Mouse (Mus musculus) limb, embryonic 15.5 days (tissue): ENCODE data around the gene Prnd. TPM values are rescaled to one million over a fixed set of nuclear protein-coding genes. Genes with fewer than 3 reads are reported as not detected.
A peak's percentile ranks its signal among the peaks of the same experiment; 100 is the strongest.

Experiments
- ATAC-seq: fragments of 200-750 bp; cut with Nextera tagmentation; 2 replicates; pipeline ENCODE4 v1.8.0; 2017; ENCODE audit warnings: low read depth, moderate TSS enrichment; ENCODE audit not compliant: insufficient number of reproducible peaks, low FRiP score, low TSS enrichment
- H3K27ac ChIP-seq: fragments of 300-500 bp; sonication (generic); 2 replicates; pipeline ENCODE4 v1.5.1; 2015; ENCODE audit warnings: moderate library complexity, mild to moderate bottlenecking, inconsistent platforms
- H3K27me3 ChIP-seq: fragments of 300-500 bp; sonication (generic); 2 replicates; pipeline ENCODE4 v1.6.1; 2015; ENCODE audit warnings: inconsistent platforms
- H3K36me3 ChIP-seq: fragments of 300-500 bp; sonication (generic); 2 replicates; pipeline ENCODE4 v1.6.1; 2015; ENCODE audit warnings: inconsistent platforms
- H3K4me1 ChIP-seq: fragments of 300-500 bp; sonication (generic); 2 replicates; pipeline ENCODE4 v1.6.1; 2015; ENCODE audit warnings: inconsistent platforms
- H3K4me2 ChIP-seq: fragments of 300-500 bp; sonication (generic); 2 replicates; pipeline ENCODE4 v1.6.1; 2015; ENCODE audit warnings: mild to moderate bottlenecking, inconsistent platforms
- H3K4me3 ChIP-seq: fragments of 300-500 bp; sonication (generic); 2 replicates; pipeline ENCODE4 v1.5.1; 2015; ENCODE audit warnings: mild to moderate bottlenecking, inconsistent platforms
- H3K9ac ChIP-seq: fragments of 300-500 bp; sonication (generic); 2 replicates; pipeline ENCODE4 v1.6.1; 2015; ENCODE audit warnings: inconsistent platforms
- H3K9me3 ChIP-seq: fragments of 300-500 bp; sonication (generic); 2 replicates; pipeline ENCODE4 v1.6.1; 2016; ENCODE audit warnings: inconsistent platforms
- WGBS: fragments of 180-500 bp; shearing (Covaris S2); methylation state at CpG from one replicate; pipeline ENCODE4 v1.1.7; 2015; 5-methylcytosine and 5-hydroxymethylcytosine counted together
- polyA plus RNA-seq: library from polyadenylated mRNA; unstranded; fragments of >200 nt; fragmentation: Nextera tagmentation; extraction: Ambion mirVana; gene quantifications from 2 replicates; pipeline ENCODE4 v1.2.1, GENCODE M21; 2015

Prnd gene
- 49.7 and 54.0 TPM in 2 replicates for polyA plus RNA-seq

DNA sequence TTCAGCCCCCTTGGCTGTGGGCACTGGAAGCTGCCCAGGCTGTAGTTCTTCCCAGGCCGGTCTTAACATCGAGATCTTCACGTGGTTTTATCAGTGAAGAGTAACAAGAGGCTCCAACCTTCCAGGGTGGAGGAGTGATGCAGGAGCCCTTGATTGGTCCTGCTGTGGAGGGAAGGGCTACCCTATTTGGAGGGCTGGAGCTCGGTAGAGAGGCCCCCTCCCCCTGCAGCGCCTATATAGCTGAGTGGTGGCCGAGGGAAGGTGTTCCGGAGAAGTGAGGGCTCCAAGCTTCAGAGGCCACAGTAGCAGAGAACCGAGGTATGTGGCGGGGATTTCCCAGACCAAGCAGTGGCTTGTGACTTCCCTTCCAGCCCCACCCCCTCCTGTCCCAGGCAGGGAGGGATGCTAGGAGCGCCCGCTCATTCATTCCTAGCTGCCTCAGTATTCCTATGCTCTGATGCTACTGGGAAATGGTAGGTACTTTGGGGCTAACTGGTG, at the start of gene Prnd:
Gene Prnd, plus strand, starts transcription at position 264 of the 498 bp plus-strand sequence.
- Histone ChIP-seq H3K36me3 (no peaks in the 10 kb centered on the region), H3K27me3 (peaks cover 39% of the 10 kb centered on the region), H3K27ac (no peak within 1 kb of the TSS), H3K4me2 (0 out of 2 replicates have a peak within 1 kb of the TSS, but pooled peaks have one; percentile 7), H3K9ac (no peak within 1 kb of the TSS), H3K9me3 (no peaks in the 10 kb centered on the region), H3K4me1 (peaks cover 25% of the 10 kb centered on the region), H3K4me3 (no peak within 1 kb of the TSS)
- 9% methylated on average over 11 of the region's 11 CpGs for WGBS
- no peak for ATAC-seq

DNA sequence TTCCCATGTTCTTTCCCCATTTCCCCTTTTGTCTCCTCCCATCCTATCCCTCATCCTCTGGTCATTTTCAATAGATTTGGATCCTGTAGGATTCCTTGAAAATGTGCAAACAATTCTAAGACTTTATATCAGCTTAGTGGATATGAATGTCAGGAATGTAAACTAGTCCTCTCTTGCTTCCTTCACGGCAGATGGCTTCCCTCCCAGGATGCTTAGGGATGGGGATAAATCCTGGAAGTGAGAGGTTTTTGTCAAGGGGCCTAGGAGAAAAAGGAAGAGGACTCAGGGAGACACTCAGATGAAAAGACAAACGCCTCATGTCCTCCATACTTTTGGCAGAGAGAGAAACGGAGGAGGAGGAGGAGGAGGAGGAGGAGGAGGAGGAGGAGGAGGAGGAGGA, 48.2 kb upstream of the Prnd start:
- H3K27ac ChIP-seq = no peak overlapping the region
- WGBS = 25% methylated on average over 1 of the region's 3 CpGs
- no peak overlapping the region for H3K9ac ChIP-seq
- no peak overlapping the region for H3K4me2 ChIP-seq
- no peaks in the 10 kb centered on the region for H3K27me3 ChIP-seq
- H3K36me3 ChIP-seq = no peaks in the 10 kb centered on the region
- ATAC-seq = no peak
- peaks cover 4% of the 10 kb centered on the region; the same call in 1 of the 2 replicates for H3K4me1 ChIP-seq
- H3K4me3 ChIP-seq = no peak overlapping the region
- H3K9me3 ChIP-seq = no peaks in the 10 kb centered on the region

DNA sequence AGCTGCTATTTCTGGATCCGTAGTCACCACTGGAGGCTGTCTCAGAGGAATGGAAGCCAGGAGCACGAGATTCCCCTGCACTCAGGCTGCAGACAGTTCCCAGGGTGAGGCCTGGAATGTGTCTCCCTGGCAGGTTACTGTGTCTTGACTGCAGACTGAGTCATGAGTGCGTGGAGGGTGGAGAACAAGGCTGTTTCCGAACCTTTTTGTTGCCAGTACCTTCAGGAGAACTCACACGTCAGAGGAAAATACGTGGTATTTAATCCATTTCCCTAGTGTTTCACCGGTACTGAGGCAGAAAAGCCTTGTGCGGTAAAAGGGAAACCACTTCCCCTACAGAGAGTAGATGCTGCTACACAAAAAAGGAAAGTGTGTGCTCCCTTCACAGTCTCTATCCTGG, 47.8 kb upstream of the Prnd start:
- H3K36me3 ChIP-seq = no peaks in the 10 kb centered on the region
- H3K9ac ChIP-seq = no peak overlapping the region
- 27% methylated on average over 8 of the region's 8 CpGs for WGBS
- H3K4me1 ChIP-seq = peaks cover 4% of the 10 kb centered on the region; the same call in 1 of the 2 replicates
- no peaks in the 10 kb centered on the region for H3K27me3 ChIP-seq
- no peaks in the 10 kb centered on the region for H3K9me3 ChIP-seq
- no peak for ATAC-seq
- H3K27ac ChIP-seq = no peak overlapping the region
- no peak overlapping the region for H3K4me2 ChIP-seq
- no peak overlapping the region for H3K4me3 ChIP-seq

DNA sequence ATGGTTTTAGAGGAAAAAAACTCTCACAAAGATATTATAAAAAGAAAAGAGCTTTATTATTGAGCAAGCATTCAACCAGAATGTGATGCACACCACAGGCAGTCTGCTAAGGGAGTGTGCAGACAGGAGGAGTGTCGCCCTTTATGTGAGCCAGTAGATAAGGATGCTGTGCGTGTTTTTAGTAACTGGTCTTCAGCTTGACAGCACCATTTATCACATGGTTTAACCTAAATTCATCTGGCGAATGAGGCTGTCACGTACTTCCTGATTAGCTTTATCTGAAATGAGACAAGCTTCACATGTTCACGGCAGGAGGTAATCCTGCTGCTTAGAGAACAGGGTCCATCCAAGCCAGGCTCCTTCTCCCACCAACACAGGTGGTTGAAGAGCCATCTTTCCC, 45.6 kb upstream of the Prnd start:
- H3K36me3 ChIP-seq = no peaks in the 10 kb centered on the region
- H3K27me3 ChIP-seq = no peaks in the 10 kb centered on the region
- H3K4me3 ChIP-seq = no peak overlapping the region
- H3K4me1 ChIP-seq = peaks cover 9% of the 10 kb centered on the region; the same call in 1 of the 2 replicates
- H3K4me2 ChIP-seq = no peak overlapping the region
- H3K9ac ChIP-seq = no peak overlapping the region
- H3K27ac ChIP-seq = no peak overlapping the region
- H3K9me3 ChIP-seq = no peaks in the 10 kb centered on the region
- 68% methylated on average over 5 of the region's 5 CpGs for WGBS
- ATAC-seq = no peak

- H3K9me3 ChIP-seq = no peaks in the 10 kb centered on the region
- H3K36me3 ChIP-seq = no peaks in the 10 kb centered on the region
- H3K4me1 ChIP-seq = peaks cover 9% of the 10 kb centered on the region; the same call in 1 of the 2 replicates
- H3K27ac ChIP-seq = no peak overlapping the region
- 34% methylated on average over 6 of the region's 6 CpGs for WGBS
- H3K4me3 ChIP-seq = no peak overlapping the region
- no peak for ATAC-seq
- H3K4me2 ChIP-seq = no peak overlapping the region
- no peaks in the 10 kb centered on the region for H3K27me3 ChIP-seq
- no peak overlapping the region for H3K9ac ChIP-seq
Observed at GRCm38 (mm10) chr2:131905776-131906175, 44.9 kb upstream of the Prnd start.

DNA sequence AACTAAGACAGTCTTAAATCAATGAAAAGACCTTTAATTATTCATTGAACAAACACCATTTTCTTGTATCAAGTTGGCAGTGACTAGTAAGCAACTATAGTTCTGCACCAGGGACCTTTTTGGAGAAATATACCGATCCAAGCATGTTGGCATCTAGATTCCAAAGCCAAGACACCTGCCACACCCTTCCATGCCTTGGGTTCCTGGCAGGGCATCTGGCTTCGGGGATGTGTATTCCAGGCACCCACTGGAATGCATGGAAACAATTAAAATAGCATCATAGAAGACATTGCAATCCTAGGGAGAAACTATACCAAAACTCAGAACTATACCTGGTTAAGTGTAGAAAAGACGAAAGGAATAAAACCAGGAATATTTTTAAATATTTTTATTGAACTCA, 44.4 kb upstream of the Prnd start:
- H3K9ac ChIP-seq = no peak overlapping the region
- H3K27me3 ChIP-seq = no peaks in the 10 kb centered on the region
- no peaks in the 10 kb centered on the region for H3K9me3 ChIP-seq
- 67% methylated on average over 3 of the region's 3 CpGs for WGBS
- no peak overlapping the region for H3K4me3 ChIP-seq
- no peaks in the 10 kb centered on the region for H3K36me3 ChIP-seq
- no peak overlapping the region for H3K4me2 ChIP-seq
- peaks cover 9% of the 10 kb centered on the region; the same call in 1 of the 2 replicates for H3K4me1 ChIP-seq
- no peak overlapping the region for H3K27ac ChIP-seq
- ATAC-seq = no peak

GRCm38 (mm10) chr2:131906846-131907245, 43.8 kb upstream of the Prnd start:
- Histone ChIP-seq H3K27ac (no peak overlapping the region), H3K27me3 (no peaks in the 10 kb centered on the region), H3K4me2 (no peak overlapping the region), H3K4me3 (no peak overlapping the region), H3K36me3 (no peaks in the 10 kb centered on the region), H3K9me3 (no peaks in the 10 kb centered on the region), H3K4me1 (peaks cover 9% of the 10 kb centered on the region; the same call in 1 of the 2 replicates), H3K9ac (no peak overlapping the region)
- ATAC-seq = no peak
- 78% methylated on average over 1 of the region's 1 CpGs for WGBS

DNA sequence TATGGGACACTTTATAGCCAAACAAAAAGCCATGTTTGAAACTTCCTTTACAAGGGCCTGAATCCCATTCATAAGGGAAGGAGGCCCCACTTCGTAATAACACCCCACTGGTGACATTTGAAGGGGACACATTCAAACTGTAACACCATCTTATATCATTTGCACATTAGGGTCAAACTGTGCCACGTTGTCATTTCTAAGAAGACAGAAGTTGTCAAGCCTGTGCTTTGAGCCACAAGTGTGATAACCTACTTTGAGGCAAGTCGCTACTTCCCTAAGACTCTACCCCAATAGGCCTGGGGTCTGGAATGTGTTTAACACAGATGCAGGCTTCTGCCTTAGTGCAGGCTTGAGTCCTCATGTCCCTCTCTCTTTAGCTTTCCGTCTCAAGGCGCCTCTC, 43.4 kb upstream of the Prnd start:
- Histone ChIP-seq H3K4me1 (peaks cover 9% of the 10 kb centered on the region; the same call in 1 of the 2 replicates), H3K27me3 (no peaks in the 10 kb centered on the region), H3K36me3 (no peaks in the 10 kb centered on the region), H3K9ac (no peak overlapping the region), H3K9me3 (no peaks in the 10 kb centered on the region), H3K4me2 (no peak overlapping the region), H3K27ac (no peak overlapping the region), H3K4me3 (no peak overlapping the region)
- ATAC-seq = no peak
- 71% methylated on average over 5 of the region's 5 CpGs for WGBS

DNA sequence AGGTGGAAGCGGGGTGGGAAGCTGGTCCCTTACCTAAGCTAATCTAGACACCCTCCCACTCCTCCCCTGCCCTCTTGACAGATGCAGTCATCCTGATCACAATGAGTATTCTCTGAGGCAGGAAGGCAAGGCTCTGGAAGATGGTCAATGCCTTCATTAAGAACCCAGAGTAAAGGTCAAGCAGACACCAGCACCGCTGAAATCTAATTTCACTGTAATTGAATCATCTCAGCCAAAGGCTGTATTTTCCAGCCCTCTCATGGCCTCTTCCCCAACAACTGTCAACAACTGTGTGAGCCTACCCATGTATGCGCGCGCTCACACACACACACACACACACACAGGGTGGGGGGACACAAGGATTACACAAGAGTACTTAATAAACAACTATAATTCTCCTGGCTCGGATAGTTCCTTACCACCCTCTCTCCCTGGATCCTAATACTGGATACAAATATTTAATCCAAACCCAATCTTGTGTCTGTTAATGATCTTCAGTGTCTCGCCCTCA, 42.3 kb upstream of the Prnd start:
- WGBS = 95% methylated on average over 7 of the region's 7 CpGs
- Histone ChIP-seq H3K4me2 (no peak overlapping the region), H3K36me3 (no peaks in the 10 kb centered on the region), H3K4me3 (no peak overlapping the region), H3K27me3 (no peaks in the 10 kb centered on the region), H3K27ac (no peak overlapping the region), H3K9ac (no peak overlapping the region), H3K4me1 (0 out of 2 replicates have a peak, but pooled peaks cover 4% of the 10 kb centered on the region), H3K9me3 (no peaks in the 10 kb centered on the region)
- ATAC-seq = no peak

GRCm38 (mm10) chr2:131908906-131909305, 41.8 kb upstream of the Prnd start:
- H3K9ac ChIP-seq = no peak overlapping the region
- no peaks in the 10 kb centered on the region for H3K36me3 ChIP-seq
- H3K4me2 ChIP-seq = peak overlapping the region; percentile 82; the same call in 1 of the 2 replicates
- no peak for ATAC-seq
- WGBS = 76% methylated on average over 1 of the region's 1 CpGs
- H3K27ac ChIP-seq = no peak overlapping the region
- H3K27me3 ChIP-seq = no peaks in the 10 kb centered on the region
- H3K9me3 ChIP-seq = no peaks in the 10 kb centered on the region
- H3K4me1 ChIP-seq = 0 out of 2 replicates have a peak, but pooled peaks cover 4% of the 10 kb centered on the region
- H3K4me3 ChIP-seq = no peak overlapping the region

DNA sequence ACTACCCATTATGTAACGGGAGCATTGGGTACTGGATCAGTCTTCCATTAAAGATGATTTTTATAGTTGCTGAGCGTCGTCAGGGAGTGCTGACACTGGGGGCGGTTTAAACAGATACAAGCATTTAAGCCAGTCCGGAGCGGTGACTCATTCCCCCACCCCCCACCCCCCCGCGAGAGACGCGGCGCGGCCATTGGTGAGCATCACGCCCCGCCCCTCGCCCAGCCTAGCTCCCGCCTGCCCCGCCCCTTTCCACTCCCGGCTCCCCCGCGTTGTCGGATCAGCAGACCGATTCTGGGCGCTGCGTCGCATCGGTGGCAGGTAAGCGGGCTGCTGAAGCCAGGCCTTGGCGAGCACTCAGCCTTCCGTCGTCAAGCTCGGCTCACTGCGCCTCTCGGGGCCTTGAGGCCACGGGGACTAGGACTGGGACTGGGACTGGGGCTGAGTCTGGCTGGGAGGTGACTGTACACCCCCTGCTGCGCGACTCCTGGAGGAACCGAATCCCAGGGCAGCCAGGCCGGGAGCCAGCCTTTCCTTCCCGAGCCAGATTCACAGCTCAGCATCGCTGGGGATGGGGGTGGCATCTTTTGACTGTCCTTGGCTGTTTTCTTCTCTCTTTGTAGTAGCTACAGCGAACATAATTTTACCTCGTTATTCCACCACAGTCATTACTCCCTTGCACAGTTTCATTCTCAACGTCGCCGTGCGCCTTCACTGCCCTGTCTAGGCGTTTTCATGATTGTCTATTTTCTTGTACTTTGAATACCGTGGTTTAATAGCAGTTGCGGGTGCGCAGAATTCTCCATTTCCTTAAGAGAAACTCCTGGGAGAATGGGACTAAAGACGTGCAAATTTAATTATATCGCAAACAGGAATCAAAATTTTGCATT, 40.7 kb upstream of the Prnd start, which contains the start of the genes Prnp and Prn:
Gene Prnp, plus strand, starts transcription at position 246 of the 890 bp plus-strand sequence.
Gene Prn, plus strand, starts transcription at position 275 of the 890 bp plus-strand sequence.
- 0 out of 2 replicates have a peak, but pooled peaks cover 4% of the 10 kb centered on the region for H3K4me1 ChIP-seq
- peak within 1 kb of the TSS; percentile 82 for H3K4me2 ChIP-seq
- WGBS = 3% methylated on average over 48 of the region's 52 CpGs

DNA sequence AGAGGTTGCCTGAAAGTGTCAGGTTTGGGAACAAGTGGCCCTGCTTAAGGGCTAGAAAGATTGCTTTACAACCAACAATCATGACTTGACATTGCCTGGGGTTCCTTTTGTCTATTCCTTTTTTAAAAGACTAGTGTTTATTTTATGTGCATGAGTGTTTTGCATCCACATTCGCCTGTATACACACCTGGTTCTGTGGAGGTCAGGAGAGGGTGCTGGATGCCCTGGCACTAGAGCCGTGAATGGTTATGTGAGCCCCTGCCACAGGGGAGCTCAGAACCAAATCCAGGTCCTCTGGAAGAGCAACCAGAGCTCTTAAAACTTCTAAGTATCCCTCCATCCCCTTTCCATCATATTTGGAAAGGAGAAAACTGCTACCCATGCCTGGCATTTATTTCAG, 39.8 kb upstream of the Prnd start:
- Histone ChIP-seq H3K27ac (no peak overlapping the region), H3K9ac (no peak overlapping the region), H3K9me3 (no peaks in the 10 kb centered on the region), H3K4me2 (peak overlapping the region; percentile 82), H3K27me3 (no peaks in the 10 kb centered on the region), H3K4me3 (peak overlapping the region; percentile 73), H3K36me3 (no peaks in the 10 kb centered on the region), H3K4me1 (0 out of 2 replicates have a peak, but pooled peaks cover 4% of the 10 kb centered on the region)
- ATAC-seq = no peak
- WGBS = 48% methylated on average over 2 of the region's 2 CpGs

More for the DNA sequence above, 40.7 kb upstream of the Prnd start, which contains the start of the genes Prnp and Prn:
- Histone ChIP-seq H3K9ac (peak within 1 kb of the TSS; percentile 66), H3K9me3 (no peaks in the 10 kb centered on the region), H3K27ac (peak within 1 kb of the TSS; percentile 86), H3K4me3 (peak within 1 kb of the TSS; percentile 73), H3K27me3 (no peaks in the 10 kb centered on the region), H3K36me3 (no peaks in the 10 kb centered on the region)
- ATAC-seq = peak; percentile 90
